Mouse (Mus musculus) kidney, adult 10 weeks (tissue): ENCODE results near the gene Slc35a1. TPM values are rescaled to one million over a fixed set of nuclear protein-coding genes. Genes with fewer than 3 reads are reported as not detected.

Experiments
- polyA plus RNA-seq: library from polyadenylated mRNA; stranded (reverse); fragments of 350-450 nt; fragmentation: Illumina TruSeq; extraction: RNeasy Lipid Tissue Mini Kit (QIAGEN cat#74804); gene quantifications from one replicate; pipeline ENCODE4 v1.2.3, GENCODE M21; 2014; ENCODE audit warnings: low read depth, low replicate concordance

Slc35a1 gene
- polyA plus RNA-seq: 109 TPM

GRCm38 (mm10) chr4:34686874-34687567 is at the start of gene Slc35a1:
TSS of gene Slc35a1 (minus strand) at chr4:34687438.

GRCm38 (mm10) chr4:34729851-34730341 is 42.7 kb upstream of the Slc35a1 start, which contains the start of gene Cfap206:
TSS of gene Cfap206 (minus strand) at chr4:34730206.

GRCm38 (mm10) chr4:34614630-34615094 is 72.6 kb downstream of the Slc35a1 start, which contains the start of the genes Orc3 and Rars2:
TSS of gene Orc3 (minus strand) at chr4:34614944.
TSS of gene Rars2 (plus strand) at chr4:34614957.

Other genes starting within 250 kb of the Slc35a1 start
- gene Akirin2, start 136.5 kb downstream of the Slc35a1 start, polyA plus RNA-seq: 162 TPM
- 101 TPM for gene Orc3, start 72.5 kb downstream of the Slc35a1 start, polyA plus RNA-seq
- 87.6 TPM for gene Rars2, start 72.5 kb downstream of the Slc35a1 start, polyA plus RNA-seq
- gene Cfap206, start 42.8 kb upstream of the Slc35a1 start, polyA plus RNA-seq: not detected
- not detected for gene Gm136, start 68.8 kb upstream of the Slc35a1 start, polyA plus RNA-seq
- 164 TPM for gene Smim8, start 91.0 kb upstream of the Slc35a1 start, polyA plus RNA-seq
- gene Zfp292, start 195.5 kb upstream of the Slc35a1 start, polyA plus RNA-seq: 29.8 TPM
- gene Cga, start 206.3 kb upstream of the Slc35a1 start, polyA plus RNA-seq: not detected